Mouse (Mus musculus): ENCODE measurements around the gene Celf1. TPM values are rescaled to one million over a fixed set of nuclear protein-coding genes. Genes with fewer than 3 reads are reported as not detected.
A peak's percentile ranks its signal among the peaks of the same experiment; 100 is the strongest.
"Not testable (repeated sequence)": the region's sequence is repeated elsewhere in the genome, so short reads cannot be mapped to it uniquely, and the experiment has no call there.

The Celf1 gene
- 146 and 151 TPM in 2 replicates for polyA plus RNA-seq (2016; fragmentation: Nextera tagmentation; extraction: Ambion mirVana)

GRCm38 (mm10) chr2:90940233-90941229 is at the start of gene Celf1:
Celf1 (plus strand) TSS chr2:90940382.
- peak within 1 kb of the TSS; percentile 67 for H3K4me2 ChIP-seq (replicated peaks)
- ATAC-seq (ENCODE audit: low FRiP score): peak; percentile 95
- peak within 1 kb of the TSS; percentile 97 for H3K9ac ChIP-seq
- peak within 1 kb of the TSS; percentile 98 for H3K27ac ChIP-seq
- no peaks in the 10 kb centered on the region for H3K9me3 ChIP-seq (replicated peaks)
- H3K36me3 ChIP-seq: no peaks in the 10 kb centered on the region
- H3K4me1 ChIP-seq: peaks cover 26% of the 10 kb centered on the region
- H3K4me3 ChIP-seq: peak within 1 kb of the TSS; percentile 96
- no peaks in the 10 kb centered on the region for H3K27me3 ChIP-seq
- WGBS: under 1% methylated on average over 99 of the region's 113 CpGs

- no peak for ATAC-seq (ENCODE audit: low FRiP score)
- Histone ChIP-seq H3K4me2 (replicated peaks) (no peak overlapping the region), H3K36me3 (peaks cover 59% of the 10 kb centered on the region), H3K4me3 (no peak overlapping the region), H3K27ac (no peak overlapping the region), H3K9me3 (replicated peaks) (no peaks in the 10 kb centered on the region), H3K27me3 (peaks cover 33% of the 10 kb centered on the region), H3K9ac (no peak overlapping the region), H3K4me1 (peaks cover 14% of the 10 kb centered on the region)
- 94% methylated on average over 6 of the region's 6 CpGs for WGBS
Measured at GRCm38 (mm10) chr2:90893673-90894298, 46.4 kb upstream of the Celf1 start.

GRCm38 (mm10) chr2:90894299-90894677 is 45.9 kb upstream of the Celf1 start:
- not testable (repeated sequence) for H3K9me3 ChIP-seq (replicated peaks); ATAC-seq (ENCODE audit: low FRiP score); H3K9ac ChIP-seq; H3K4me3 ChIP-seq; H3K27ac ChIP-seq; H3K4me2 ChIP-seq (replicated peaks)
- 92% methylated on average over 3 of the region's 3 CpGs for WGBS
- peaks cover 28% of the 10 kb centered on the region for H3K27me3 ChIP-seq
- peaks cover 11% of the 10 kb centered on the region for H3K4me1 ChIP-seq
- peaks cover 64% of the 10 kb centered on the region for H3K36me3 ChIP-seq

- no peak for ATAC-seq (ENCODE audit: low FRiP score)
- Histone ChIP-seq H3K4me2 (replicated peaks) (peak overlapping the region; percentile 74), H3K36me3 (peaks cover 44% of the 10 kb centered on the region), H3K4me1 (peaks cover 22% of the 10 kb centered on the region), H3K27ac (no peak overlapping the region), H3K9me3 (replicated peaks) (no peaks in the 10 kb centered on the region), H3K9ac (peak overlapping the region; percentile 89), H3K4me3 (peak overlapping the region; percentile 87), H3K27me3 (no peaks in the 10 kb centered on the region)
- 88% methylated on average over 2 of the region's 2 CpGs for WGBS
Measured at GRCm38 (mm10) chr2:90903398-90903797, 36.8 kb upstream of the Celf1 start.

GRCm38 (mm10) chr2:90904076-90904855 is 35.9 kb upstream of the Celf1 start, which contains the start of the genes Kbtbd4 and Ndufs3:
Kbtbd4 (plus strand) TSS chr2:90904740.
Ndufs3 (minus strand) TSS chr2:90904827.
- H3K4me1 ChIP-seq: peaks cover 22% of the 10 kb centered on the region
- H3K36me3 ChIP-seq: peaks cover 44% of the 10 kb centered on the region
- peak within 1 kb of the TSS; percentile 89 for H3K9ac ChIP-seq
- under 1% methylated on average over 43 of the region's 43 CpGs for WGBS
- peak within 1 kb of the TSS; percentile 91 for H3K27ac ChIP-seq
- peak within 1 kb of the TSS; percentile 74 for H3K4me2 ChIP-seq (replicated peaks)
- no peaks in the 10 kb centered on the region for H3K27me3 ChIP-seq
- peak; percentile 93 for ATAC-seq (ENCODE audit: low FRiP score)
- no peaks in the 10 kb centered on the region for H3K9me3 ChIP-seq (replicated peaks)
- peak within 1 kb of the TSS; percentile 87 for H3K4me3 ChIP-seq

- WGBS: under 1% methylated on average over 21 of the region's 21 CpGs
- ATAC-seq (ENCODE audit: low FRiP score): peak; percentile 77
- peaks cover 22% of the 10 kb centered on the region for H3K4me1 ChIP-seq
- H3K27me3 ChIP-seq: no peaks in the 10 kb centered on the region
- peak overlapping the region; percentile 87 for H3K4me3 ChIP-seq
- H3K27ac ChIP-seq: peak overlapping the region; percentile 91
- peak overlapping the region; percentile 74 for H3K4me2 ChIP-seq (replicated peaks)
- H3K36me3 ChIP-seq: peaks cover 46% of the 10 kb centered on the region
- no peaks in the 10 kb centered on the region for H3K9me3 ChIP-seq (replicated peaks)
- H3K9ac ChIP-seq: peak overlapping the region; percentile 89
Measured at GRCm38 (mm10) chr2:90904856-90905224, 35.3 kb upstream of the Celf1 start.

- Histone ChIP-seq H3K9ac (no peak overlapping the region), H3K4me1 (peaks cover 22% of the 10 kb centered on the region), H3K4me2 (replicated peaks) (no peak overlapping the region), H3K4me3 (no peak overlapping the region), H3K27me3 (no peaks in the 10 kb centered on the region), H3K36me3 (peaks cover 54% of the 10 kb centered on the region), H3K9me3 (replicated peaks) (no peaks in the 10 kb centered on the region), H3K27ac (no peak overlapping the region)
- 94% methylated on average over 2 of the region's 2 CpGs for WGBS
- ATAC-seq (ENCODE audit: low FRiP score): no peak
Measured at GRCm38 (mm10) chr2:90906721-90907120, 33.5 kb upstream of the Celf1 start.

- H3K4me2 ChIP-seq (replicated peaks): no peak overlapping the region
- no peaks in the 10 kb centered on the region for H3K9me3 ChIP-seq (replicated peaks)
- H3K9ac ChIP-seq: no peak overlapping the region
- no peaks in the 10 kb centered on the region for H3K27me3 ChIP-seq
- ATAC-seq (ENCODE audit: low FRiP score): no peak
- no peak overlapping the region for H3K27ac ChIP-seq
- peaks cover 63% of the 10 kb centered on the region for H3K36me3 ChIP-seq
- 83% methylated on average over 1 of the region's 1 CpGs for WGBS
- peaks cover 9% of the 10 kb centered on the region for H3K4me1 ChIP-seq
- H3K4me3 ChIP-seq: no peak overlapping the region
Measured at GRCm38 (mm10) chr2:90910861-90911260, 29.3 kb upstream of the Celf1 start.

GRCm38 (mm10) chr2:90911668-90912067 is 28.5 kb upstream of the Celf1 start:
- H3K4me2 ChIP-seq (replicated peaks): no peak overlapping the region
- peaks cover 14% of the 10 kb centered on the region for H3K4me1 ChIP-seq
- no peaks in the 10 kb centered on the region for H3K9me3 ChIP-seq (replicated peaks)
- H3K9ac ChIP-seq: no peak overlapping the region
- no peak overlapping the region for H3K27ac ChIP-seq
- H3K36me3 ChIP-seq: peaks cover 60% of the 10 kb centered on the region
- no peaks in the 10 kb centered on the region for H3K27me3 ChIP-seq
- no peak overlapping the region for H3K4me3 ChIP-seq
- 86% methylated on average over 1 of the region's 1 CpGs for WGBS
- no peak for ATAC-seq (ENCODE audit: low FRiP score)

- no peaks in the 10 kb centered on the region for H3K27me3 ChIP-seq
- H3K4me1 ChIP-seq: peaks cover 14% of the 10 kb centered on the region
- H3K9ac ChIP-seq: no peak overlapping the region
- no peak overlapping the region for H3K27ac ChIP-seq
- 87% methylated on average over 2 of the region's 2 CpGs for WGBS
- H3K4me3 ChIP-seq: no peak overlapping the region
- no peaks in the 10 kb centered on the region for H3K9me3 ChIP-seq (replicated peaks)
- ATAC-seq (ENCODE audit: low FRiP score): no peak
- no peak overlapping the region for H3K4me2 ChIP-seq (replicated peaks)
- H3K36me3 ChIP-seq: peaks cover 49% of the 10 kb centered on the region
Measured at GRCm38 (mm10) chr2:90913671-90914070, 26.5 kb upstream of the Celf1 start.

GRCm38 (mm10) chr2:90915516-90915915 is 24.7 kb upstream of the Celf1 start:
- H3K4me2 ChIP-seq (replicated peaks): no peak overlapping the region
- no peak overlapping the region for H3K9ac ChIP-seq
- peaks cover 30% of the 10 kb centered on the region for H3K36me3 ChIP-seq
- H3K9me3 ChIP-seq (replicated peaks): no peaks in the 10 kb centered on the region
- H3K27ac ChIP-seq: no peak overlapping the region
- 81% methylated on average over 1 of the region's 1 CpGs for WGBS
- no peaks in the 10 kb centered on the region for H3K27me3 ChIP-seq
- ATAC-seq (ENCODE audit: low FRiP score): no peak
- H3K4me3 ChIP-seq: no peak overlapping the region
- H3K4me1 ChIP-seq: peaks cover 14% of the 10 kb centered on the region
